Mouse (Mus musculus) liver, postnatal 0 days (tissue): ENCODE measurements around the gene Spata46.

Source experiments
- CTCF ChIP-seq: sonication (generic); IDR thresholded peaks from 2 replicates; pipeline ENCODE4 v1.5.1; 2016; ENCODE audit warnings: antibody characterized with exemption, low read depth
- EP300 ChIP-seq: IDR thresholded peaks from 2 replicates; pipeline ENCODE4 v1.6.1; 2016; ENCODE audit warnings: antibody characterized with exemption, low read depth, mild to moderate bottlenecking

- no peak for TF ChIP-seq CTCF
- no peak for TF ChIP-seq EP300
These were observed 38.3 kb upstream of the Spata46 start for GRCm38 (mm10) chr1:170270281-170270680.
